Mouse (Mus musculus) olfactory bulb, adult 2 months (tissue): Measurements from ENCODE around the gene Srd5a1.

ENCODE experiments used
- CTCF ChIP-seq: fragments of 200-500 bp; IDR thresholded peaks from 2 replicates; pipeline ENCODE4 v1.5.1; 2012; ENCODE audit warnings: low read depth, mild to moderate bottlenecking, low read length, moderate library complexity; ENCODE audit not compliant: insufficient read depth
- POLR2A ChIP-seq: fragments of 200-500 bp; IDR thresholded peaks from 2 replicates; pipeline ENCODE4 v1.6.1; 2012; ENCODE audit warnings: mild to moderate bottlenecking, low read depth, low read length, moderate library complexity; ENCODE audit not compliant: insufficient read depth

- TF ChIP-seq CTCF, result no peak
- no peak for TF ChIP-seq POLR2A
Observed at GRCm38 (mm10) chr13:69537366-69537765, 73.9 kb downstream of the Srd5a1 start.
